Mouse (Mus musculus) lung, adult 2 months (tissue): Measurements from ENCODE around the gene Dock9.

Experiments used
- CTCF ChIP-seq: fragments of 200-500 bp; IDR thresholded peaks from 2 replicates; pipeline ENCODE4 v1.5.1; 2011; ENCODE audit warnings: mild to moderate bottlenecking, low read length, control low read depth; ENCODE audit not compliant: insufficient read depth
- POLR2A ChIP-seq: fragments of 200-500 bp; IDR thresholded peaks from 2 replicates; pipeline ENCODE4 v1.6.1; 2011; ENCODE audit warnings: low read depth, mild to moderate bottlenecking, control low read depth, low read length, borderline replicate concordance; ENCODE audit errors: extremely low read depth

- TF ChIP-seq POLR2A (no peak), CTCF (no peak)
Observed at GRCm38 (mm10) chr14:121659061-121659824, 138.4 kb downstream of the Dock9 start.
